8 mouse cellular contexts compared by ENCODE assay signal in the genomic region with DNA sequence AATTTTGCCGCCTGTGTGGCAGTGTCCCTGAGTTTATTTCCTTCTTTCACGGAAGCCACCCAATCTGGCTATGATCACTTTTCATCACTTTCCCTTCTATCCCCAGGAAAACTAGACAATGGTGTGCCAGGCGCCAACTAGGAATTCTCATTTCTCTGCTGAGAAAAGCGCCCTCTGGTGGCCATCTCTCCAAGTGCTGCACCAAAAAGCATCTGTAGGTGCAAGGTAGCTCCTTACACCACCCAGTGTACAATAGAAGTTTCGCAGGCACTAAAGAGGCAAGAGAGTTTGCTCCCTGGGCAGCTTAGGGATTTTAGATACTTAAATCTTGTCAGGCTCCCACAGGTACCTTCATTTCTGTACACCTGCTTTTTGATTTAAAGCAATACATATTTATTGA. TPM values are rescaled to one million over a fixed set of nuclear protein-coding genes. Genes with fewer than 3 reads are reported as not detected.
DNase-seq lines count a peak whose midpoint lies in the region; ATAC-seq and TF ChIP-seq lines count a peak whose summit lies in the region.

No protein-coding gene starts in this region.

- ATAC-seq in intestine, postnatal 0 days, result no peak
- ATAC-seq in intestine, embryonic 16.5 days, result no peak
- ATAC-seq in common myeloid progenitor, adult 5-6 weeks (replicated peaks; ENCODE audit: low read depth, poor library complexity, severe bottlenecking), result peak; percentile 65
- ATAC-seq in limb, embryonic 12.5 days (ENCODE audit: insufficient number of reproducible peaks, insufficient read depth, low FRiP score, low TSS enrichment, low read depth), result no peak

- no peaks in the 10 kb centered on the region for H3K27me3 ChIP-seq in intestine, postnatal 0 days (replicated peaks; ENCODE audit: control insufficient read depth, insufficient read depth, low read length)
- H3K27me3 ChIP-seq in intestine, embryonic 16.5 days (replicated peaks; ENCODE audit: control insufficient read depth, insufficient read depth, low read length), result no peaks in the 10 kb centered on the region
- no peaks in the 10 kb centered on the region for H3K27me3 ChIP-seq in limb, embryonic 12.5 days
- H3K27me3 ChIP-seq in splenic B cell, adult 2 months (ENCODE audit: control insufficient read depth, insufficient read depth, low read length, poor library complexity, severe bottlenecking), result peaks cover 3% of the 10 kb centered on the region

- 10% methylated on average over 5 of the region's 5 CpGs for WGBS in intestine, postnatal 0 days
- 11% methylated on average over 5 of the region's 5 CpGs for WGBS in intestine, embryonic 16.5 days
- 8% methylated on average over 5 of the region's 5 CpGs for WGBS in limb, embryonic 12.5 days

- H3K4me2 ChIP-seq in intestine, postnatal 0 days (replicated peaks; ENCODE audit: low read depth), result no peak overlapping the region
- H3K4me2 ChIP-seq in intestine, embryonic 16.5 days (ENCODE audit: low read depth, low read length), result no peak overlapping the region
- no peak overlapping the region for H3K4me2 ChIP-seq in limb, embryonic 12.5 days

- no peak overlapping the region for H3K27ac ChIP-seq in intestine, postnatal 0 days (ENCODE audit: low read depth, low read length)
- no peak overlapping the region for H3K27ac ChIP-seq in intestine, embryonic 16.5 days (ENCODE audit: low read length)
- peak overlapping the region; percentile 50; the same call in 1 of the 2 replicates for H3K27ac ChIP-seq in limb, embryonic 12.5 days

- peak; percentile 73 to 76 for DNase-seq in gastrocnemius, adult 8-10 months (ENCODE audit: low spot score in 2 of 2)
- DNase-seq in kidney, adult 8-10 months, result peak; percentile 85 to 95
- DNase-seq in naive thymus-derived CD4-positive, alpha-beta T cell, adult 2 months (ENCODE audit: low read depth), result peak; percentile 90
- DNase-seq in splenic B cell, adult 2 months (ENCODE audit: low read depth, low spot score), result peak; percentile 89

- TF ChIP-seq CTCF in intestine, postnatal 0 days (IDR thresholded peaks at IDR 0.05; ENCODE audit: low read depth), result peak; percentile 98

- H3K4me3 ChIP-seq in intestine, postnatal 0 days (ENCODE audit: low read depth, low read length), result no peak overlapping the region
- no peak overlapping the region for H3K4me3 ChIP-seq in intestine, embryonic 16.5 days (ENCODE audit: low read length)
- H3K4me3 ChIP-seq in limb, embryonic 12.5 days (replicated peaks), result no peak overlapping the region

- H3K36me3 ChIP-seq in intestine, postnatal 0 days (ENCODE audit: control insufficient read depth, insufficient read depth), result peaks cover 57% of the 10 kb centered on the region
- peaks cover 11% of the 10 kb centered on the region; the same call in 1 of the 2 replicates for H3K36me3 ChIP-seq in intestine, embryonic 16.5 days (ENCODE audit: control insufficient read depth, insufficient read depth, low read length)
- H3K36me3 ChIP-seq in limb, embryonic 12.5 days, result peaks cover 66% of the 10 kb centered on the region
- H3K36me3 ChIP-seq in splenic B cell, adult 2 months (ENCODE audit: control insufficient read depth, insufficient read depth, low read length, poor library complexity, severe bottlenecking), result no peaks in the 10 kb centered on the region

- no peaks in the 10 kb centered on the region for H3K9me3 ChIP-seq in intestine, postnatal 0 days (ENCODE audit: control insufficient read depth)
- H3K9me3 ChIP-seq in intestine, embryonic 16.5 days (ENCODE audit: control insufficient read depth, low read length), result no peaks in the 10 kb centered on the region
- no peaks in the 10 kb centered on the region for H3K9me3 ChIP-seq in limb, embryonic 12.5 days

- H3K9ac ChIP-seq in intestine, postnatal 0 days (ENCODE audit: low read depth, low read length), result no peak overlapping the region
- no peak overlapping the region for H3K9ac ChIP-seq in intestine, embryonic 16.5 days (ENCODE audit: low read depth, low read length)
- no peak overlapping the region for H3K9ac ChIP-seq in limb, embryonic 12.5 days (replicated peaks)

- H3K4me1 ChIP-seq in intestine, postnatal 0 days (replicated peaks; ENCODE audit: control insufficient read depth, insufficient read depth, low read length), result no peaks in the 10 kb centered on the region
- H3K4me1 ChIP-seq in intestine, embryonic 16.5 days (ENCODE audit: control insufficient read depth, insufficient read depth, low read length), result peaks cover 10% of the 10 kb centered on the region
- peaks cover 35% of the 10 kb centered on the region for H3K4me1 ChIP-seq in limb, embryonic 12.5 days (replicated peaks)

RNA-seq across cellular contexts. Expression of a gene that starts 9.5 kb away (rescaled TPM):
- polyA plus RNA-seq in intestine, postnatal 0 days (2015; fragmentation: Nextera tagmentation; extraction: Ambion mirVana), result 12.4 and 13.0 TPM in 2 replicates
- 18.6 and 18.8 TPM in 2 replicates for polyA plus RNA-seq in intestine, embryonic 16.5 days (2015; fragmentation: Nextera tagmentation; extraction: Ambion mirVana)
- total RNA-seq in common myeloid progenitor, adult 5-6 weeks (2017), result 2.7 and 7.7 TPM in 2 replicates
- total RNA-seq in gastrocnemius, adult 8-10 months (2022), result 1 to 10 TPM; 3.1 to 4.2 (median 3.7) TPM
- 9.3 and 11.4 TPM in 2 replicates for polyA plus RNA-seq in limb, embryonic 12.5 days (2016; fragmentation: Nextera tagmentation; extraction: Ambion mirVana)

RNA-seq across cellular contexts. Expression of a gene that starts 10.6 kb away (rescaled TPM):
- polyA plus RNA-seq in intestine, postnatal 0 days (2015; fragmentation: Nextera tagmentation; extraction: Ambion mirVana), result 248 and 257 TPM in 2 replicates
- 208 and 220 TPM in 2 replicates for polyA plus RNA-seq in intestine, embryonic 16.5 days (2015; fragmentation: Nextera tagmentation; extraction: Ambion mirVana)
- total RNA-seq in common myeloid progenitor, adult 5-6 weeks (2017), result 95.3 and 109 TPM in 2 replicates
- total RNA-seq in gastrocnemius, adult 8-10 months (2022), result 100 to 1,000 TPM; 119 to 153 (median 140) TPM
- polyA plus RNA-seq in limb, embryonic 12.5 days (2016; fragmentation: Nextera tagmentation; extraction: Ambion mirVana), result 197 and 202 TPM in 2 replicates

RNA-seq across cellular contexts. Expression of a gene that starts 12.4 kb away (rescaled TPM):
- polyA plus RNA-seq in intestine, postnatal 0 days (2015; fragmentation: Nextera tagmentation; extraction: Ambion mirVana), result 939 and 945 TPM in 2 replicates
- polyA plus RNA-seq in intestine, embryonic 16.5 days (2015; fragmentation: Nextera tagmentation; extraction: Ambion mirVana), result 794 TPM in 2 replicates
- total RNA-seq in common myeloid progenitor, adult 5-6 weeks (2017), result 38.5 and 39.6 TPM in 2 replicates
- total RNA-seq in gastrocnemius, adult 8-10 months (2022), result 100 to 1,000 TPM; 136 to 170 (median 151) TPM
- 522 and 547 TPM in 2 replicates for polyA plus RNA-seq in limb, embryonic 12.5 days (2016; fragmentation: Nextera tagmentation; extraction: Ambion mirVana)

RNA-seq across cellular contexts. Expression of a gene that starts 20.4 kb away (rescaled TPM):
- 3.1 and 3.6 TPM in 2 replicates for polyA plus RNA-seq in intestine, postnatal 0 days (2015; fragmentation: Nextera tagmentation; extraction: Ambion mirVana)
- 3.3 and 3.7 TPM in 2 replicates for polyA plus RNA-seq in intestine, embryonic 16.5 days (2015; fragmentation: Nextera tagmentation; extraction: Ambion mirVana)
- not detected in 2 replicates for total RNA-seq in common myeloid progenitor, adult 5-6 weeks (2017)
- 10 to 100 TPM; 63.3 to 69.0 (median 65.3) TPM for total RNA-seq in gastrocnemius, adult 8-10 months (2022)
- 1.3 and 1.7 TPM in 2 replicates for polyA plus RNA-seq in limb, embryonic 12.5 days (2016; fragmentation: Nextera tagmentation; extraction: Ambion mirVana)

RNA-seq across cellular contexts. Expression of a gene that starts 21.7 kb away (rescaled TPM):
- polyA plus RNA-seq in intestine, postnatal 0 days (2015; fragmentation: Nextera tagmentation; extraction: Ambion mirVana), result 0.99 and 1.6 TPM in 2 replicates
- 2.1 and 2.2 TPM in 2 replicates for polyA plus RNA-seq in intestine, embryonic 16.5 days (2015; fragmentation: Nextera tagmentation; extraction: Ambion mirVana)
- 0.39 TPM in 1 of 2 replicates, not detected in the other for total RNA-seq in common myeloid progenitor, adult 5-6 weeks (2017)
- total RNA-seq in gastrocnemius, adult 8-10 months (2022), result 1 to 10 TPM; 2.7 to 8.9 (median 5.9) TPM
- polyA plus RNA-seq in limb, embryonic 12.5 days (2016; fragmentation: Nextera tagmentation; extraction: Ambion mirVana), result 15.2 and 20.7 TPM in 2 replicates
